Mouse (Mus musculus) liver, adult 2 months (tissue): ENCODE results near the gene Anapc7.

Source experiments
- CTCF ChIP-seq: fragments of 200-500 bp; IDR thresholded peaks from 2 replicates; pipeline ENCODE4 v1.5.1; 2011; ENCODE audit warnings: low read depth, low read length, control low read depth
- POLR2A ChIP-seq: fragments of 200-500 bp; IDR thresholded peaks from 2 replicates; pipeline ENCODE4 v1.6.1; 2011; ENCODE audit warnings: low read length, control low read depth; ENCODE audit not compliant: insufficient read depth; ENCODE audit errors: extremely low read depth

- TF ChIP-seq POLR2A (no peak), CTCF (no peak)
These were observed 33.4 kb downstream of the Anapc7 start for GRCm38 (mm10) chr5:122454883-122455282.
